Mouse (Mus musculus): ENCODE results near the gene Fmod. TPM values are rescaled to one million over a fixed set of nuclear protein-coding genes. Genes with fewer than 3 reads are reported as not detected.

Gene Fmod
- 11.4 and 13.7 TPM in 2 replicates for polyA plus RNA-seq (2012; rRNA removed)

GRCm38 (mm10) chr1:134037172-134037571 lies at the start of gene Fmod:
TSS of gene Fmod (plus strand) at chr1:134037254.
- no peak for TF ChIP-seq POLR2A (IDR thresholded peaks at IDR 0.05; ENCODE audit: extremely low read depth, insufficient read depth, low read length)
- no peak for TF ChIP-seq CTCF (IDR thresholded peaks at IDR 0.05; ENCODE audit: extremely low read depth, insufficient read depth, low read length)
- no peak within 1 kb of the TSS for H3K27ac ChIP-seq (ENCODE audit: insufficient read depth, low read length)
- H3K4me1 ChIP-seq (ENCODE audit: control insufficient read depth, insufficient read depth, low read length): no peaks in the 10 kb centered on the region
- no peak within 1 kb of the TSS for H3K4me3 ChIP-seq (ENCODE audit: insufficient read depth, low read length)

- Histone ChIP-seq H3K27ac (ENCODE audit: insufficient read depth, low read length) (no peak overlapping the region), H3K4me3 (ENCODE audit: insufficient read depth, low read length) (no peak overlapping the region), H3K4me1 (ENCODE audit: control insufficient read depth, insufficient read depth, low read length) (no peaks in the 10 kb centered on the region; the same call in 1 of the 2 replicates)
- no peak for TF ChIP-seq POLR2A (IDR thresholded peaks at IDR 0.05; ENCODE audit: extremely low read depth, insufficient read depth, low read length)
- no peak for TF ChIP-seq CTCF (IDR thresholded peaks at IDR 0.05; ENCODE audit: extremely low read depth, insufficient read depth, low read length)
Measured at GRCm38 (mm10) chr1:133988845-133989244, 48.2 kb upstream of the Fmod start.

GRCm38 (mm10) chr1:133991277-133991676 lies 45.8 kb upstream of the Fmod start:
- no peak overlapping the region for H3K4me3 ChIP-seq (ENCODE audit: insufficient read depth, low read length)
- no peaks in the 10 kb centered on the region; the same call in 1 of the 2 replicates for H3K4me1 ChIP-seq (ENCODE audit: control insufficient read depth, insufficient read depth, low read length)
- H3K27ac ChIP-seq (ENCODE audit: insufficient read depth, low read length): no peak overlapping the region
- TF ChIP-seq POLR2A (IDR thresholded peaks at IDR 0.05; ENCODE audit: extremely low read depth, insufficient read depth, low read length) (no peak), CTCF (IDR thresholded peaks at IDR 0.05; ENCODE audit: extremely low read depth, insufficient read depth, low read length) (no peak)

GRCm38 (mm10) chr1:134005490-134005889 lies 31.6 kb upstream of the Fmod start:
- no peak for TF ChIP-seq CTCF (IDR thresholded peaks at IDR 0.05; ENCODE audit: extremely low read depth, insufficient read depth, low read length)
- TF ChIP-seq POLR2A (IDR thresholded peaks at IDR 0.05; ENCODE audit: extremely low read depth, insufficient read depth, low read length): no peak

GRCm38 (mm10) chr1:134006105-134006764 lies 30.8 kb upstream of the Fmod start:
- no peak for TF ChIP-seq POLR2A (IDR thresholded peaks at IDR 0.05; ENCODE audit: extremely low read depth, insufficient read depth, low read length)
- no peak for TF ChIP-seq CTCF (IDR thresholded peaks at IDR 0.05; ENCODE audit: extremely low read depth, insufficient read depth, low read length)
- Histone ChIP-seq H3K27ac (ENCODE audit: insufficient read depth, low read length) (no peak overlapping the region), H3K4me3 (ENCODE audit: insufficient read depth, low read length) (no peak overlapping the region), H3K4me1 (ENCODE audit: control insufficient read depth, insufficient read depth, low read length) (no peaks in the 10 kb centered on the region)

More at GRCm38 (mm10) chr1:134005490-134005889, 31.6 kb upstream of the Fmod start:
- Histone ChIP-seq H3K4me3 (ENCODE audit: insufficient read depth, low read length) (no peak overlapping the region), H3K4me1 (ENCODE audit: control insufficient read depth, insufficient read depth, low read length) (no peaks in the 10 kb centered on the region), H3K27ac (ENCODE audit: insufficient read depth, low read length) (no peak overlapping the region)

GRCm38 (mm10) chr1:134024293-134024971 lies 12.6 kb upstream of the Fmod start:
- TF ChIP-seq POLR2A (IDR thresholded peaks at IDR 0.05; ENCODE audit: extremely low read depth, insufficient read depth, low read length): no peak
- TF ChIP-seq CTCF (IDR thresholded peaks at IDR 0.05; ENCODE audit: extremely low read depth, insufficient read depth, low read length): no peak
- H3K4me1 ChIP-seq (ENCODE audit: control insufficient read depth, insufficient read depth, low read length): 0 out of 2 replicates have a peak, but pooled peaks cover 2% of the 10 kb centered on the region
- no peak overlapping the region for H3K27ac ChIP-seq (ENCODE audit: insufficient read depth, low read length)
- no peak overlapping the region for H3K4me3 ChIP-seq (ENCODE audit: insufficient read depth, low read length)

GRCm38 (mm10) chr1:134025975-134026374 lies 11.1 kb upstream of the Fmod start:
- H3K27ac ChIP-seq (ENCODE audit: insufficient read depth, low read length): no peak overlapping the region
- 0 out of 2 replicates have a peak, but pooled peaks cover 2% of the 10 kb centered on the region for H3K4me1 ChIP-seq (ENCODE audit: control insufficient read depth, insufficient read depth, low read length)
- TF ChIP-seq POLR2A (IDR thresholded peaks at IDR 0.05; ENCODE audit: extremely low read depth, insufficient read depth, low read length) (no peak), CTCF (IDR thresholded peaks at IDR 0.05; ENCODE audit: extremely low read depth, insufficient read depth, low read length) (no peak)
- no peak overlapping the region for H3K4me3 ChIP-seq (ENCODE audit: insufficient read depth, low read length)

- TF ChIP-seq CTCF (IDR thresholded peaks at IDR 0.05; ENCODE audit: extremely low read depth, insufficient read depth, low read length): no peak
- TF ChIP-seq POLR2A (IDR thresholded peaks at IDR 0.05; ENCODE audit: extremely low read depth, insufficient read depth, low read length): no peak
- Histone ChIP-seq H3K4me3 (ENCODE audit: insufficient read depth, low read length) (no peak overlapping the region), H3K27ac (ENCODE audit: insufficient read depth, low read length) (no peak overlapping the region), H3K4me1 (ENCODE audit: control insufficient read depth, insufficient read depth, low read length) (0 out of 2 replicates have a peak, but pooled peaks cover 2% of the 10 kb centered on the region)
Measured at GRCm38 (mm10) chr1:134026741-134027140, 10.3 kb upstream of the Fmod start.

- H3K4me1 ChIP-seq (ENCODE audit: control insufficient read depth, insufficient read depth, low read length): 0 out of 2 replicates have a peak, but pooled peaks cover 2% of the 10 kb centered on the region
- TF ChIP-seq POLR2A (IDR thresholded peaks at IDR 0.05; ENCODE audit: extremely low read depth, insufficient read depth, low read length): no peak
- no peak for TF ChIP-seq CTCF (IDR thresholded peaks at IDR 0.05; ENCODE audit: extremely low read depth, insufficient read depth, low read length)
- H3K27ac ChIP-seq (ENCODE audit: insufficient read depth, low read length): no peak overlapping the region
- no peak overlapping the region for H3K4me3 ChIP-seq (ENCODE audit: insufficient read depth, low read length)
Measured at GRCm38 (mm10) chr1:134028161-134028846, 8.8 kb upstream of the Fmod start.

All from cortical plate, adult 2 months (tissue).